Mouse (Mus musculus): ENCODE measurements around the gene Pnmal2.
A peak's percentile ranks its signal among the peaks of the same experiment; 100 is the strongest.
"Not testable (repeated sequence)": the region's sequence is repeated elsewhere in the genome, so short reads cannot be mapped to it uniquely, and the experiment has no call there.

Pnmal2 gene

DNA sequence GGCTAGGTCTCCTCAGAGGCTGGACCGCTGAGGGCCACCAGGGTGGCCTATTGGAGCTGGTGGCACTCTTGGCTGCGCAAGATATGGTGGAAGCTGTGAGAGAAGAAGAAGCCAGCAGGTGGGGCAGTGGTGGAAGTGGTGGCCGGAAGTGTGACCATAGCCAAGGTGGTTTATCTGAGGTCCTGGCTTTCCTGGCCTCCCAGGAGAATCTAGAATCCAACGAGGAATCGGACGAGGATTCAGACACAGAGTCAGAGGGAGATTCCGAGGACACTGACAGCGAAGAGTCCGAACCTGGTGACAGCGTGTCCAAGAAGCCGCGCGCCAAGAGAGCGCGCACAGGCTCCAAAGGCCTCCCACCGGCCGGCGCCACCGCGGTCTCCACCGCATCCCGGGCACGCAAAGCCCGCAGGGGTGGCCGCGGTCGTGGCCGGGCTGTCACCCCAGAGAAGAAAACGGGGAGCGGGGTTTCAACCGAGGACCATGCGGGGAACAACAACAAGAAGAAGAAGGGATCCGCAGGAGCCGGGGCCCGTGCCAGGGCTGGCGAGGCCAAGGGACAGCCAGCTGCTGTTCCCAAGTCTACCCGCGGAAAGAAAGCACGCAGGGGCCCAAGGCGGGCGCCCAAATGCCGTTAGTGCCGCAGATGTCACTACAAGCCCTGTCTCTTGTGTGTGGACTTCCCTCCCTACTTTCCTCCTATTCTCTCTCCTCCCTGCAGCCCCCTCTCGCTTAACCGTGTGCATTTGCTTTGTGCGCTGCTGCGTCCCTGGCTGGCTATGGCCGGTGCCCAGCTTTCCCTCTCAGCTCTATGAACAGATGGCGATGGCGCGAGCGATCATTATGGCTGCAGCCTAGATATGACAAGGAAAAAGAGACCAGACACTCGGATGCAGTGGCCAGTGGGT is 2.2 kb downstream of the Pnmal2 start:
- no peak for DNase-seq

DNA sequence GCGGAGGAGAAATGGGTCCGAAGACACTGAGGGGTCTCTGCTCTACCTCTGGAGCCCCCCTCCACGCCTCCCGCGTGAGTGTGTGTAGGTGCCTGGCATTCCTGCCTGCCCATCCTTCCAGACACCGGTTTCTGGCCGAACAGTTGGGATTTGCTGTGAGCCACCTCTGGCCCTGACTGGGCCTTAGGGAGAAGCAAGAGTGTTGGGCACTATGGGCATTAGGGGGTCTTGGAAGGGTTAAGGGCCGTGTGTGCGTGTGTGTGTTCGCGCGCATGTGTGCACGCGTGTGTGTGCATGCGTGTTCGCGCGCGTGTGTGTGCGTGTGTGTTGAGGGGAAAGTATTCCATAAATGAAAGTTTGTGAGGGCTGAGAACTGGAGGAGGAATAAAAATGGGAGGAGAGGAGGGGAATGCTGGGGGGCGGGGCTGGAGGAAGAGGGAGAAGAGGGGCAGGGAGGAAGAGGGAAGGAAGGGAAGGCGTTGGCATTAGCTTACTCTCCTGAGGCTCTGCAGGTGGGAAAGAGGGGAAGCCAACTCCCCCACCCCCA is 2.9 kb downstream of the Pnmal2 start:
- no peak for DNase-seq

DNA sequence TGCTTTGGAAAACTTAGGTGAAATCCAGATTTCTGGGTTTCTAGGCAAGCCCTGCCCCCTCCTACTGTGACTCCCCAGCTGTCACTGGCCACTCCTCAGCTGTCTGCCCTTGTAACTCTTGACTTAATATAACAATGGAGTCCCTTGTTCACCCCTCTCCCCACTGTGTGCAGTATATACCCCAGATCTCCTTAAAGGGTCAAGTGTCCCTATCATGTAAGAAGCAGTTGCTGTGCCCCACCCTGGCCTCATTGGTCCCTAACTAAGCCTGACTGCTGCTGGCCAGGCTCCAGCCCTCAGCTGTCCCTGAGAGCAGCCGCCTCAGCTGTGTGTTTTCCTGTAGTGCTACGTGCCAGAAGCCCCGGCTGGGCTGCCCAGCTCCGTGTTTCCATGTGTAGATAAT is 3.5 kb downstream of the Pnmal2 start:
- peak; percentile 70 for DNase-seq

DNA sequence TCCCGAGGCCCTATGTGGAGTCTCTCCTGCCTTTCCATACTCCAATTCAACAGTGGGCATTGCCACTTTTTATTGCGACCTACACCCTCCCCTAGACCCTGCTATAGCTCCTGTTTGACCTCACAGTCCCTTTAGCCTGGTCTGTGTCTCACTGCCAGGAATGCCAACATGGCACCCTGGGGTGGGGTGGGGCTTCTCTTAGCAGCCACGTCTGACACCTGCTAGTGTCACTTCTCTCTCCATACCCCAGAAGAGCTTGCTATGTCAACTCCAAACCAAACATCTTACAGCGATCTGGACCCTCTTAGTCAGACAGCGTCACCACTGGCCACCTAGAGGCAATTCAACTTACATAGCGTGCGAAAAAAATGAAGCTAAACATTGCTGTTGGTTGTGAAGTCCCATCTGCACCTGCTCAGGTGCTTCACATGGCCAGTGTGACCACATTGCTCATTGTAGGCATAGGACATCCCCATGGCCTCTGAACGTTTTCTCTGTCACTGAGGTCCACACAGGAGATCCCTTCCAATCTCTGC is 4.5 kb downstream of the Pnmal2 start:
- no peak for DNase-seq

DNA sequence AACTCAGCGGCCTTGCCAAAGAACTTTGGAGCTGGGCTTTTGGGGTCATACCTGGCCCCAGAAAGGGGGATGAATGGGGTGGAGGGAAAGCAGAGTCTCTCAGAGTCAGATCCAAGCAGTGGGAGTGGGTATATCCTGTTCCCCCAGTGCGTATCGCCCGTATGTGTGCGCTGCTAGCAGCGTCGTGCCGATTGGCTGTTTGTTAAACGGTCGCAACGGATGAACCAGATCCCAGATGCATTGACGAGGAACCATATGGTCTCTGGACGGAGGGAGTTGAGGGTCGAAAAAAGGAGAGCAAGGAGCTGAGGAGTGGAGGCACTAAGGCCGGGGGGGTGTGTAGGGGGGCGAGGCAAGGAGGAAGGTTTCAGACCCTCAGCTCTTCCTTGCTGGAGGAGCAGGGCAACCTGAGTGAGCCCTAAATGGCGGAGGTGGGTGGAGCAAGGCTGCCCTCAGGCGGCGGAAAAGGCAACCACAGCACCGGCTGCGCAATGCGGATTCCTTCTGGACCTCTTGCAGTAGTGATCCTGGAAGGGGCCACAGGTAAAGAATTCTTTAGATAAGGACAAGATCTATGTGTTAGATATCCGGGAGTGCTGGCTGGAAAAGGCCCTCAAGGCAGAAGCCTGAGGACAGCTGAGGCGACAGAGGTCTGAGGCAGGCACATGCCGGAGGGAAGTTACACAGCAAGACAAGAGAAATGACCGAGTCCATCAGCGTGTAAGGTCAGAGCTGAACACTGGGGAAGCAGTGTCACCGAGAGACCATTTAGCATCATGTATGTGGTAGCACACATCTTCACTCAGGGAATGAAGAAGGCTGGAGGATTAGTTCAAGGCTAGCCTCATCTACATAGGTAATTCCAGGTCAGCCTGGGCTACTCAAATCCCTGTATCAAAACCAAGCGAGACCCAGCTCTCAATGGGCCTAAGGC is 5.7 kb downstream of the Pnmal2 start:
- peak; percentile 82 for DNase-seq

DNA sequence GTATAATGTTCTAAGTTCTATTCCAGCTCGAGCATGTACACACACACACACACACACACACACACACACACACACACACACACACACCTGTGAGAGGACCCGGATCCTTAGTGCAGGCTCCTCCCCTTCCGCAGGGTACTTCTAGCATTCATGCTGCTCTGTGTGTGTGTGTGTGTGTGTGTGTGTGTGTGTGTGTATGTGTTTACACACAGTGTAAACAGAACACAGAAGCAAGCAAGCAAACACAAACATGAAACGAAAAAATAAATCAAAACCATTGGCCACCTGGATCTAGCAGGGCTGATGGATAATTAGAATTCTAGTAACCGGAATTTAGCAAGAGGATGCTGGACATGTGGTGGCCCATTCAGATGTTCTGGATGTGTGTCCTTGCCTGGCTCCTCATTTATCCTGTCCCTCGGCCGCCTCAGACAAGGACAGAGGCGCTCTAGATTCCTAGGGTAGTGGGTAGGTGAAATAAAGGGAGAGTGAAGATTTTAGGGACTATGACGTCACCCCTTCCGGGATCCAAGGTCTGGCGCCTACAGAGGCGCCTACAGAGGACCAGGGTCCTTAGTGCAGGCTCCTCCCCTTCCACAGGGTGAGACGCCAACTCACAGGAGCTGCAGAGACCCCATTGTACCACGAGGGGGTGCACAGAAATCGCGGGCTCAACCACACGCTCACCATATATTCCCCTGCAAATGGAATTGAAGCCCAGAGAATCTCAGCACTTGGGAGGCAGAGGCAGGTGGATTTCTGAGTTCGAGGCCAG is 6.6 kb downstream of the Pnmal2 start:
- peak; percentile 91 for DNase-seq

GRCm38 (mm10) chr7:16953776-16954175 is 9.3 kb downstream of the Pnmal2 start:
- DNase-seq = not testable (repeated sequence)

DNA sequence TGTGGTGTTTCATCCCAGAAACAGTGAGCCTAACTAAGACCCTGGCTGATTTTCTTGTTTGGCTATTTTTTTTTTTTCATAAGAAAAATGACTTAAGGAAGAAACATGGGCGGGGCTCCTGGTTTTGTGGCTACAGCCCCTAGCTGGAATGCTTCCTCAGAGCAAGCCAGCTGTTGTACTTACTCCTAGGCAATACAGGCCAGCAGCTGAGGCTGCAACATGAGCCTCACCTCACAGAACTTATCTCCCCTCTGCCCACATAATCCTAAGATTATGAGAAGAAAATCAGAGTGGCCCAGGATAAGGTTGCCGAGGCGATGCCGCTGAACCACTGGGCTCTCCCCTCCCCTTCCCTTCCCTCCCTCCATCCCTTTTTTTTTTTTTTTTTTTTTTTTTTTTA is 11.2 kb downstream of the Pnmal2 start:
- no peak for DNase-seq

- DNase-seq = no peak
Measured at GRCm38 (mm10) chr7:16956410-16957265, 12.2 kb downstream of the Pnmal2 start.

- peak; percentile 30 for DNase-seq
Measured at GRCm38 (mm10) chr7:16959539-16960187, 15.2 kb downstream of the Pnmal2 start, which contains the start of gene Pnmal1. Gene Pnmal1 (plus strand): TSS chr7:16959679.

DNA sequence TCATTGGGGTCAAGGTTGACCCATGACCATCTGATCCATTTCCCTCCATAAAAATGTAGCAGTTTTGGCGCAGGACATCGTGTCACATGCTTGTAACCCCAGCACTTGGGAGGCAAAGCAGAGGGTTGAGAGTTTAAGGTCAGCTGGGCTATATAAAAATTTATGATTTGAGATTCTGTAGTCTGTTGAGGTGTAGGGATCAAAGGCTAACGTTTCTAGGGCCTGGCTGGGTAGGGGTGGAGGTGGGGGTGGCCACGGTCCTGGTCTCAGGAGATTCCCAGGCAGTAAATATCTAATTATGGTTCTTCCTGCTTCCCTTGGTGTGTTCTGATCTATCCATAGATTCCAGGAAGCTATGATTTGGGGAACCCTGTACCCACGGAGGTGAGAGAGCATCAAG is 17.2 kb downstream of the Pnmal2 start:
- no peak for DNase-seq

- DNase-seq = no peak
Measured at GRCm38 (mm10) chr7:16968414-16968813, 23.9 kb downstream of the Pnmal2 start.

DNA sequence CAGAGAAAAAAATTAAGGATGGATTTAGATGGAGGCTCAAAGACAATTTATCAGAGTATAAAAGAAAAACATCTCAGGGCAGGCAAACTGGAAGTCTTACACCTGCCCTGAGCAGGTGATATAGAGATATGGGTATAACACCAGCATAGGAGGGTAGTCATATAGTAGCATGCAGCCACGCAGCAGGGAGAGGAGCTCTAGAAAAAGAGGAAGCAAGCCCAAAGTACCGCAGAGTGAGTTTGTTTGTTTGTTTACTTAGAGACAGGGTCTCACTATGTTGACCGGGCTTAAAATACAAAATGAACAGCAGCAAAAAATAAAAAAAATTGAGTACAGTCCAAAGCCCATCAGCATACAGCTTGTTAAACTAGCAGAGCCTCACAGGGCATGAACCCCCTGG is 26.7 kb downstream of the Pnmal2 start:
- no peak for DNase-seq

DNA sequence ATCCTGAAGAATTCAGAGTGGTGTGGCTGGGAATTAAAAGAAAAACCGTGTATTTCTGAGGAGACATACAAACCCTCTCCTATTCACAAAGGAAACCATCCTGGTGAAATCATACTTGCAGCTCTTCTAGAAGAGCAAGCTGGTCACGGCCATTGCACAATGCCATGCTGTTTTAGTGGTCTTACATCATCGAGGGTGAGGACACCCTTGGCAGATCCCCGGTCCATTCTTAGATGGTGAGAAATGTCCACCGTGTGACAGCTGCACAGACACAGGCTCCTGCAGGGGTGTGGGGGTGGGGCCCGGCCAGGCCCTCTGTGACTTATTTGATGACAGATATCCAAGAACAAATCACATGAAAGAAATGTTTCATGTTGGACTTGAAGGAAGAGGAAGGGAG is 29.5 kb downstream of the Pnmal2 start:
- DNase-seq = peak; percentile 83

- no peak for DNase-seq
Measured at GRCm38 (mm10) chr7:16976298-16976697, 31.8 kb downstream of the Pnmal2 start.

- no peak for DNase-seq
Measured at GRCm38 (mm10) chr7:16978173-16978572, 33.7 kb downstream of the Pnmal2 start.

- DNase-seq = no peak
Measured at GRCm38 (mm10) chr7:16978593-16978992, 34.1 kb downstream of the Pnmal2 start.

DNA sequence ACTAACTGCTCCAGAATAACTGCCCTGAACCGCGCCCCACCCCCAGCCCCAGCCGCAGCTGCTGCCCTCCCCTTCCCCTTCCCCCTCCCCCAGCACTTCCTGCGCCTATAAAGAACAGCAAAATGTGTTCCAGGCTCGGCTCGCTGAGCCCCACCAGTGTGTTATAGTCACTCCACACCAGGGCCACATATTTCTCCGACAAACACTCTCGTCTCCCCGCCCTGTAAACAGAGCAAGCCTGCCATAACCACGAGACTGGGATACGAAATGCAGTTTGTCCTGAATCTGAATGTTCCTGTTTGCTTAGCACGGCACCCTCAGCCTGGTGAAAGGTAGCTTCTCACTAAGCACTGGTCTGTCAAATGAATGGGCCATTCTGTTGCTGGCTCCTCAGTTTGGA is 35.9 kb downstream of the Pnmal2 start:
- DNase-seq = peak; percentile 71

- DNase-seq = peak; percentile 60
Measured at GRCm38 (mm10) chr7:16982859-16983568, 38.5 kb downstream of the Pnmal2 start, which contains the start of gene Gm42372. Gene Gm42372 (plus strand): TSS chr7:16983086.

All from lung, postnatal 10 days (tissue).